Mouse (Mus musculus): ENCODE data around the gene Wscd1. TPM values are rescaled to one million over a fixed set of nuclear protein-coding genes. Genes with fewer than 3 reads are reported as not detected.
"Not testable (repeated sequence)": the region's sequence is repeated elsewhere in the genome, so short reads cannot be mapped to it uniquely, and the experiment has no call there.

Wscd1 gene
- polyA plus RNA-seq, 1 experiment from 2014 or later = 82.5 TPM

DNA sequence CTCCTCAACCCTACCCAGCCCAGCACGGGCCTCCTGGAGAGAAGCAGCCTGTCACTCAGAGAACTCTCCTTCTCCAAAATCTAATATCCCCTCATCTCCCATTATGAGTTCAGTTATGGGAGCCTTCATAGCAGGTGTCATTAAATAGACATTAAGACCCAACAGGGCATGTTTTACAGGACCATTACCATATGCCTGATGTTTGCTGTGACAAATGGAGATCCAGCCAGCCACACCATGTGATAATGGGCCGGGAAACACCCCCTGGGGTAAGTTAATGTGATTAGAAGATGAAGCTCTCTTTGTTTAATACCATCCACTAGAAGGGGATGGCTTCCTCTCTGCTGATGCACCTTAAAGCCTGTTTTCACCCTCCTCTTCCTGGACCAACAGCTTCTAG is 62.1 kb downstream of the Wscd1 start:
- H3K36me3 ChIP-seq = no peaks in the 10 kb centered on the region
- H3K4me3 ChIP-seq (replicated peaks) = no peak overlapping the region
- no peak overlapping the region for H3K4me2 ChIP-seq (replicated peaks)
- peaks cover 16% of the 10 kb centered on the region for H3K4me1 ChIP-seq (replicated peaks)
- H3K27ac ChIP-seq = no peak overlapping the region
- H3K9ac ChIP-seq (replicated peaks) = no peak overlapping the region
- ATAC-seq = no peak
- H3K9me3 ChIP-seq = no peaks in the 10 kb centered on the region
- WGBS = 72% methylated on average over 2 of the region's 2 CpGs
- H3K27me3 ChIP-seq = no peaks in the 10 kb centered on the region

DNA sequence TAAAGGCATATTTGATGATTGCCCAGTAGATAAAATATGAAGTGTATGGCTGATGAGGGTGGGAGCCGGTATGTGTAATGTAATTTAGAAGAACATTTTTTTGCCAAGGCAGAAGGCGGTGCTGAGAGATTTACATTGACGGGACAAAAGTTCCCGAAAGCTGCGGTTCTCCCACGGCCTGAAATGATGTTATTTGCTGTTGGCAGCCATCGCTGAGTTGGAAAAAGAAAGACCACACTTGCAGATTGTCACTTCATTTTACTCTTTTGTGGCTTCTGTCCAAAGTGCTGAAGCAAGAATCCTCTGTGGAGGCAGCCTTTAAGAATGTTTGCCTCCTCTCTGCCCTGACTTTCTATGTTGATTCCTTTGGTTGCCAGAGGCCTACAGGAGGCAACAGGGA is 63.2 kb downstream of the Wscd1 start:
- Histone ChIP-seq H3K36me3 (no peaks in the 10 kb centered on the region), H3K27ac (no peak overlapping the region), H3K4me3 (replicated peaks) (no peak overlapping the region), H3K9ac (replicated peaks) (no peak overlapping the region), H3K9me3 (no peaks in the 10 kb centered on the region), H3K4me1 (replicated peaks) (peaks cover 16% of the 10 kb centered on the region), H3K4me2 (replicated peaks) (no peak overlapping the region), H3K27me3 (no peaks in the 10 kb centered on the region)
- ATAC-seq = no peak
- 94% methylated on average over 7 of the region's 7 CpGs for WGBS

DNA sequence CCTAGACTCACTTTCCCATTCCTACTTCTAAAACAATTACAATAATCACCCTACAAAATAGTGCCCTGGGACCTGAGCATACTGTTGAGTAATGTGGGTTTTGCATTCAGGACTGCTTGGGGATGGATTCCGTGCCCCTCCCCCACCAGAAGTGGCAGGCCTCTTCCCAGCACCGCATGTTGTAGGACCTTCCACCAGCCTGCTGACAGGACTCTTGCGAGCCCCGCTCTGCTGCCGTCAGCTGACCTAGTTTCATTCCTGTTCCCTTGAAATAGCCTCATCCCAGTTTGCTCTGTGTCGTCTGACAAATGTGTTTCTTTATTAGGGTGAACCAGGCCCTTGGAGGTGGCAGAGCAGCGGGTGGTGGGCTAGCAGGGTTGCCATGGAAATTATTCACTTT is 64.8 kb downstream of the Wscd1 start:
- 0 out of 2 replicates have a peak, but pooled peaks have one; percentile 53 for ATAC-seq
- no peak overlapping the region for H3K27ac ChIP-seq
- no peak overlapping the region for H3K4me3 ChIP-seq (replicated peaks)
- no peaks in the 10 kb centered on the region for H3K27me3 ChIP-seq
- no peak overlapping the region for H3K9ac ChIP-seq (replicated peaks)
- peaks cover 16% of the 10 kb centered on the region for H3K4me1 ChIP-seq (replicated peaks)
- no peak overlapping the region for H3K4me2 ChIP-seq (replicated peaks)
- H3K9me3 ChIP-seq = no peaks in the 10 kb centered on the region
- WGBS = 38% methylated on average over 7 of the region's 7 CpGs
- no peaks in the 10 kb centered on the region for H3K36me3 ChIP-seq

DNA sequence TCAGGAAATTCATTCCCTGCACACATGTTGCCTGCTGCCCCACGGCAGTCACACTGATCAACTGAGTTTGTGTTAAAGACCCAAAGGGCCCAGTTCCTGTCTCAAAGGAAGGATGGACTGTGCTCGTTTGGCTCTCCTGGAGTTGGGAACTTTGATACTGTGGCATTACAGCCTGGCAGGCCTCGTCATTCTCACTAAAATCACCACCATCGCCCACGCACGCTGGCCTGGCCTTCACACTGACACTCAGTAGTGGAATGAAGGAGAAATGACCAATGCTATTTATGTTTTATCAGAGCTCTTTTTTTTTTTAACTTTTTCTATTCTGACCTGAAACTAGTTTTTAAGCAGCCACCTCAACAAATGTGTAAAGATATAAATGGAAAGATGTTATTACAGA is 65.6 kb downstream of the Wscd1 start:
- no peak overlapping the region for H3K9ac ChIP-seq (replicated peaks)
- H3K4me1 ChIP-seq (replicated peaks) = peaks cover 16% of the 10 kb centered on the region
- no peak overlapping the region for H3K27ac ChIP-seq
- H3K4me2 ChIP-seq (replicated peaks) = no peak overlapping the region
- WGBS = 85% methylated on average over 6 of the region's 6 CpGs
- H3K36me3 ChIP-seq = no peaks in the 10 kb centered on the region
- H3K9me3 ChIP-seq = no peaks in the 10 kb centered on the region
- H3K27me3 ChIP-seq = no peaks in the 10 kb centered on the region
- ATAC-seq = no peak
- no peak overlapping the region for H3K4me3 ChIP-seq (replicated peaks)

DNA sequence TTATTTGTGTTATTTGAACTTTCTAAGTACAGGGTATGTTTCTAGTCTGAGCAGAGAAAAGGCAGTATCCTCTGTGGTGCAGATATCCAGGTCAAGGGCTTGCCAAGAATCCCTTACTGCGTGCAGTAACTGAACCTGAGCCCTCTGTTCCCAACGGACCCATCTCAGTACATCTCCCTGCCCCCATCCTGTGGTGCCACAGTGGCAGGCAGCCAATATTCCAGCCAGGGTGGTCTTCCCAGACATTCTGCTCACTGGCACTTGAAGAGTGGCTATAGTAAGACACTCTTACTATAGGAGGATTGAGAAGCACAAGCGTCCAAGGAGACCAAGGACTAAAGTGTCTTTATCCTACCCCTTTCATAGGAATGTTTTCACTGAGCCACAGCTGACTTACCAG is 67.2 kb downstream of the Wscd1 start:
- H3K27me3 ChIP-seq = no peaks in the 10 kb centered on the region
- no peak overlapping the region for H3K27ac ChIP-seq
- ATAC-seq = no peak
- H3K4me2 ChIP-seq (replicated peaks) = no peak overlapping the region
- H3K4me1 ChIP-seq (replicated peaks) = peaks cover 19% of the 10 kb centered on the region
- no peaks in the 10 kb centered on the region for H3K36me3 ChIP-seq
- no peaks in the 10 kb centered on the region for H3K9me3 ChIP-seq
- H3K9ac ChIP-seq (replicated peaks) = no peak overlapping the region
- no peak overlapping the region for H3K4me3 ChIP-seq (replicated peaks)
- WGBS = 70% methylated on average over 3 of the region's 3 CpGs

DNA sequence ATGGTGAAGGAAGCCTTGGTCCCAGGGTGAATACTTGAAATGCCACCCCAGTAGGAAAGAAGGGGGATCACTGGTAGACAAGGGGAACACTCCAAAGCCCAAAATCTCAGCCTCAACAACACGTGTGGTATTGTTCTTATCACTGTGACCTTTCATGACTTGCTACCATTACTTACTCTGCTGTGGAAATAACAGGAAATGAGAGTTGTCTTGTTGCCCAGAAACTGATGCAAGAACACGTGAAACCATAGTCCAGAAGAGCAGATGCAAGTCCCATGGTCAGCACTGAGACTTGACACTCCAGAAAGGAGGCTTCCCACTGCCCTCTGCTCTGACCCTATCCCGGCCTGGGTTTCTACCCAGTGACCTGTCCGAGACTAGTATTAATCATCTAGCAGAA is 67.6 kb downstream of the Wscd1 start:
- H3K4me2 ChIP-seq (replicated peaks) = no peak overlapping the region
- no peaks in the 10 kb centered on the region for H3K27me3 ChIP-seq
- H3K9ac ChIP-seq (replicated peaks) = no peak overlapping the region
- no peaks in the 10 kb centered on the region for H3K36me3 ChIP-seq
- H3K9me3 ChIP-seq = no peaks in the 10 kb centered on the region
- peaks cover 19% of the 10 kb centered on the region for H3K4me1 ChIP-seq (replicated peaks)
- H3K27ac ChIP-seq = no peak overlapping the region
- ATAC-seq = no peak
- WGBS = 78% methylated on average over 4 of the region's 4 CpGs
- no peak overlapping the region for H3K4me3 ChIP-seq (replicated peaks)

DNA sequence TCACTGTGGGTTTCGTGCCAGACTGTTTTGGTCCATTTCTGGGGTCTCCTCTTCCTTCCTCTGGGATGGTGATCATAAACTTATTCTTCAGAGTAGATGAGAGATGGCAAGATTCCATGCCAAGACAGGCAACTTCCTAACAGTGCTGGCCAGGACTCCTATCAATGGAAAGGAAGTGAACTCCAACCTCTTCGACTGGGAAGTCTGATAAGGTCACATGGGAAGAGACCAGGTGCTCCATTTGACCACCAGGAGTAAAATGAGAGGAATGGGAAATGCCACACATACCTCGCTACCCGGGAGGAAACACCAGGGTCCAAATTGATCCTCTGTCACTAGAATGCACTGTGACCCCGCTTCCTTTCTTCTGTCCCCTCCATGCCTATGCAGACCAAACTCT is 68.4 kb downstream of the Wscd1 start:
- Histone ChIP-seq H3K9ac (replicated peaks) (no peak overlapping the region), H3K4me1 (replicated peaks) (peaks cover 19% of the 10 kb centered on the region), H3K36me3 (no peaks in the 10 kb centered on the region), H3K4me3 (replicated peaks) (no peak overlapping the region), H3K27ac (no peak overlapping the region), H3K9me3 (no peaks in the 10 kb centered on the region), H3K4me2 (replicated peaks) (no peak overlapping the region), H3K27me3 (no peaks in the 10 kb centered on the region)
- 87% methylated on average over 5 of the region's 5 CpGs for WGBS
- ATAC-seq = no peak

DNA sequence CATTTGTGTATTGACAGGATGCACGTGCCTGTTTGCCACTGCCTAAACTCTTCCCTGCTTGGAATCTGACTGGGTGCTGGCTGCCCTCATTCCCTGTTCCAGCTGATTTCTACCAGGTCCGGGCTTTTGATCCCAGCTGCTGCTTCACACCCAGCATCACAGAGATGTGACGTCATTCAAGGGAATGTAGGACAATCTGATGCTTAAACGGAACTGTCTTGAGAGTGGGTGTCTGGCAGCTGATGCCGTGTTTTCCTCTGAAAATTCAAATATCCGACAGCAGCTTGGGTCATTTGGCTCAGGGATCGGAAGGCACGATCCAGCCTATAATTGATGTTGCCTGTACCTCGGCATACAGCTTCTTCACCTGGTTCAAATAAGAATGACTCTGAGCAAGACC is 70.2 kb downstream of the Wscd1 start:
- H3K4me3 ChIP-seq (replicated peaks) = no peak overlapping the region
- peaks cover 8% of the 10 kb centered on the region for H3K4me1 ChIP-seq (replicated peaks)
- no peaks in the 10 kb centered on the region for H3K27me3 ChIP-seq
- no peak for ATAC-seq
- 81% methylated on average over 9 of the region's 9 CpGs for WGBS
- H3K36me3 ChIP-seq = no peaks in the 10 kb centered on the region
- H3K27ac ChIP-seq = no peak overlapping the region
- H3K9me3 ChIP-seq = no peaks in the 10 kb centered on the region
- no peak overlapping the region for H3K4me2 ChIP-seq (replicated peaks)
- no peak overlapping the region for H3K9ac ChIP-seq (replicated peaks)

DNA sequence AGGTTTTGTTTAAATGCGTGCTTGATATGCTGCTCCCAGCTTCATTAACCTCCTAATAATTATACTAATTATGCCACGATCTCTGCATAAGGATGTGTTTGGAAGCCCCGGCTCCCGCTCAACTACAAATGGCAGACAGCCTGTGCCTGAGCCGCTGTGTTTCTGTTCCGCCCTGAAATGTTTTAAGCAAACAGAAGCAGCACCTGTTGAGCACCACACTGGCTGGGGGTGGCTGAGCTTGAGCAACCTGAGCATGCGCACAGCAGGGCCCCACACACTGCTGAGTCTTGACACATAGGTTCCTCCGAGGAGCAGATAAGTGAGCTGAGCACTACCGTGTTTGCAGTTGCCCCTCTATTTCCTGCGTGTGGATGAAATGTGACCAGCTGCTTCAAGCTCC is 71.1 kb downstream of the Wscd1 start:
- H3K4me1 ChIP-seq (replicated peaks) = peaks cover 11% of the 10 kb centered on the region
- no peaks in the 10 kb centered on the region for H3K27me3 ChIP-seq
- ATAC-seq = no peak
- H3K9me3 ChIP-seq = no peaks in the 10 kb centered on the region
- no peak overlapping the region for H3K4me3 ChIP-seq (replicated peaks)
- no peak overlapping the region for H3K27ac ChIP-seq
- no peaks in the 10 kb centered on the region for H3K36me3 ChIP-seq
- no peak overlapping the region for H3K9ac ChIP-seq (replicated peaks)
- no peak overlapping the region for H3K4me2 ChIP-seq (replicated peaks)
- WGBS = 54% methylated on average over 10 of the region's 10 CpGs

DNA sequence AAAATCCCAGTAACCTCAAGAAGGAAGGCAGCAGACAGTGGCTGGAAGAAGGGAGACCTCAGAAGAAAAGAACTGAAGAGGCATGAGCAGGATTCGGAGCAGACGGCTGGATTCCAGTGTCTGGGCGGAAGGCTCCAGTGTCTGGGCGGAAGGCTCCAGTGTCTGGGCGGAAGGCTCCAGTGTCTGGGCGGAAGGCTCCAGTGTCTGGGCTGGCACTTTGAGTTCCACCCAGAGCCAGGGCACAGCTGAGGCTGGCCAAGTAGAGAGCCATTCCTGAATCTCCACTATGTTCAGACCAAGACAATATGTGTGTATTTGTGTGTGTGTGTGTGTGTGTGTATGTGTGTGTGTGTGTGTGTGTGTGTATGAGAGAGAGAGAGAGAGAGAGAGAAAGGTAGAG is 71.8 kb downstream of the Wscd1 start:
- H3K27me3 ChIP-seq; H3K9me3 ChIP-seq; H3K4me2 ChIP-seq (replicated peaks); H3K9ac ChIP-seq (replicated peaks); H3K4me3 ChIP-seq (replicated peaks); H3K36me3 ChIP-seq; ATAC-seq; H3K27ac ChIP-seq: not testable (repeated sequence)
- H3K4me1 ChIP-seq (replicated peaks) = peaks cover 16% of the 10 kb centered on the region
- WGBS = 77% methylated on average over 6 of the region's 6 CpGs

DNA sequence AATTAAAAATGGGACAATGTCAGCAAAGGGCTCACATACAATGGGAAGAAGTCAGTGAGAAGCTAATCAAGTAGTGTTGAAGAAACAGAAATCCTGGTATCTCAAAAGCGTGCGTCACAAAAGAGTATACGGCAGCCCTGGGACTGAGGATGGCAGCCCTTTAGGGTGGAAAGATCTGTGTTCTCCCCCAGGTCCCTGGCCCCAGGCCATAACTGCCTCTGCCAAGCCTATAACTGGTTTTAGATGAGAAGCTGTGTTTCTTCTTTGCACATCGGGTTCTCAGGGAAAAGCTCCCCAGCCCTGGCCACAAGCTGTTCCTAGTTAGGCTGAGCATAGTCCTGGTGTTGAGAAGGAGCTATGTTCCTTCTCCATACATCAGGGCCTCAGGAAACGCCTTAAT is 72.3 kb downstream of the Wscd1 start:
- Histone ChIP-seq H3K27ac (no peak overlapping the region), H3K4me2 (replicated peaks) (no peak overlapping the region), H3K4me3 (replicated peaks) (no peak overlapping the region), H3K9me3 (no peaks in the 10 kb centered on the region), H3K27me3 (no peaks in the 10 kb centered on the region), H3K36me3 (no peaks in the 10 kb centered on the region), H3K4me1 (replicated peaks) (peaks cover 16% of the 10 kb centered on the region), H3K9ac (replicated peaks) (no peak overlapping the region)
- WGBS = 90% methylated on average over 5 of the region's 5 CpGs
- ATAC-seq = no peak

DNA sequence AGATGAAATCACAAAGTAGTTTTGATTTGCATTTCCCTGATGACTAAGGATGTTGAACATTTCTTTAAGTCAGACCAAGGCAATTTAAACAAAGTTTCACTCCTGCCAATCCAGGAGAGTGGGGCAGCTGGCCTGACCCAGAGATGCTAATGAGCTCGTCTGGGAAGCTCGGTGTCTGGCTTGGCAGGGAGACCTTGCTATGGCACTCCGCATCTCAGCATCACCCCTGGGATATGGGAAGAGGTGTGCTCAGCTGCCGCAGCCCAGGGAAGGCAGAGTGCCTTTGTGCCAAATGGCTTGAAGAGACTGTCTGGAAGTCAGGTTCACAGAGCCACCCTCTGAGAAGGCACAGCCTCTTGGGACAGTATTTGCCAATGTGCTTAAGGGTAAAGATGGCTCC is 75.3 kb downstream of the Wscd1 start:
- ATAC-seq = no peak
- Histone ChIP-seq H3K27me3 (no peaks in the 10 kb centered on the region), H3K27ac (no peak overlapping the region), H3K9ac (replicated peaks) (no peak overlapping the region), H3K36me3 (no peaks in the 10 kb centered on the region), H3K4me3 (replicated peaks) (no peak overlapping the region), H3K4me2 (replicated peaks) (no peak overlapping the region), H3K4me1 (replicated peaks) (peaks cover 16% of the 10 kb centered on the region), H3K9me3 (no peaks in the 10 kb centered on the region)
- 53% methylated on average over 4 of the region's 4 CpGs for WGBS
